Mouse (Mus musculus) yolk sac, embryonic 10.5 days (tissue): ENCODE data around the gene Prdx5.
"Not testable (repeated sequence)": the region's sequence is repeated elsewhere in the genome, so short reads cannot be mapped to it uniquely, and the experiment has no call there.

ENCODE experiments used
- DNase-seq: peaks from one replicate; pipeline ENCODE4 v3.0.0-alpha.2; 2017; ENCODE audit warnings: low spot score

The Prdx5 gene

GRCm38 (mm10) chr19:6919431-6919830 is 9.5 kb upstream of the Prdx5 start:
- DNase-seq, result no peak

- DNase-seq, result no peak
Measured at GRCm38 (mm10) chr19:6918321-6918720, 8.4 kb upstream of the Prdx5 start.

GRCm38 (mm10) chr19:6916496-6916895 is 6.6 kb upstream of the Prdx5 start:
- no peak for DNase-seq

- no peak for DNase-seq
Measured at GRCm38 (mm10) chr19:6915276-6915675, 5.4 kb upstream of the Prdx5 start.

GRCm38 (mm10) chr19:6914540-6914939 is 4.6 kb upstream of the Prdx5 start:
- no peak for DNase-seq

GRCm38 (mm10) chr19:6913991-6914390 is 4.1 kb upstream of the Prdx5 start:
- no peak for DNase-seq

- DNase-seq, result no peak
Measured at GRCm38 (mm10) chr19:6913036-6913435, 3.1 kb upstream of the Prdx5 start.

- DNase-seq, result no peak
Measured at GRCm38 (mm10) chr19:6912205-6912970, 2.5 kb upstream of the Prdx5 start.

- no peak for DNase-seq
Measured at GRCm38 (mm10) chr19:6911101-6912074, 1.5 kb upstream of the Prdx5 start.

- peak; percentile 63 for DNase-seq
Measured at GRCm38 (mm10) chr19:6910306-6910705, 400 bp upstream of the Prdx5 start.

- DNase-seq, result no peak
Measured at GRCm38 (mm10) chr19:6909021-6909420, 885 bp downstream of the Prdx5 start.

- no peak for DNase-seq
Measured at GRCm38 (mm10) chr19:6907811-6908540, 1.9 kb downstream of the Prdx5 start.

GRCm38 (mm10) chr19:6907094-6907493 is 2.8 kb downstream of the Prdx5 start:
- no peak for DNase-seq

GRCm38 (mm10) chr19:6906199-6906598 is 3.7 kb downstream of the Prdx5 start:
- no peak for DNase-seq

GRCm38 (mm10) chr19:6905498-6906159 is 4.3 kb downstream of the Prdx5 start:
- no peak for DNase-seq

- DNase-seq, result no peak
Measured at GRCm38 (mm10) chr19:6904846-6905245, 5.1 kb downstream of the Prdx5 start.

GRCm38 (mm10) chr19:6903031-6903430 is 6.9 kb downstream of the Prdx5 start:
- DNase-seq, result no peak

- no peak for DNase-seq
Measured at GRCm38 (mm10) chr19:6899641-6900040, 10.3 kb downstream of the Prdx5 start.

- not testable (repeated sequence) for DNase-seq
Measured at GRCm38 (mm10) chr19:6895608-6896305, 14.1 kb downstream of the Prdx5 start.

GRCm38 (mm10) chr19:6893731-6894451 is 16.0 kb downstream of the Prdx5 start:
- no peak for DNase-seq
